Mouse (Mus musculus) brain, embryonic 14.5 days (tissue): ENCODE measurements at regions not wholly inside any gene's neighbourhood (a gene's known extent, or its start where the extent isn't known, plus 50 kb on each side); places are given as distances from the start of the nearest gene placed in this dataset.

Experiments
- CTCF ChIP-seq: fragments of 200-500 bp; IDR thresholded peaks from 2 replicates; pipeline ENCODE4 v1.5.1; 2012; ENCODE audit warnings: inconsistent platforms, mild to moderate bottlenecking, moderate library complexity, borderline replicate concordance; ENCODE audit not compliant: insufficient read depth, insufficient read length; ENCODE audit errors: extremely low read depth
- POLR2A ChIP-seq: fragments of 200-500 bp; IDR thresholded peaks from 2 replicates; pipeline ENCODE4 v1.6.1; 2012; ENCODE audit warnings: mild to moderate bottlenecking, inconsistent platforms, borderline replicate concordance; ENCODE audit not compliant: poor library complexity, insufficient read depth, insufficient read length, severe bottlenecking; ENCODE audit errors: extremely low read depth

DNA sequence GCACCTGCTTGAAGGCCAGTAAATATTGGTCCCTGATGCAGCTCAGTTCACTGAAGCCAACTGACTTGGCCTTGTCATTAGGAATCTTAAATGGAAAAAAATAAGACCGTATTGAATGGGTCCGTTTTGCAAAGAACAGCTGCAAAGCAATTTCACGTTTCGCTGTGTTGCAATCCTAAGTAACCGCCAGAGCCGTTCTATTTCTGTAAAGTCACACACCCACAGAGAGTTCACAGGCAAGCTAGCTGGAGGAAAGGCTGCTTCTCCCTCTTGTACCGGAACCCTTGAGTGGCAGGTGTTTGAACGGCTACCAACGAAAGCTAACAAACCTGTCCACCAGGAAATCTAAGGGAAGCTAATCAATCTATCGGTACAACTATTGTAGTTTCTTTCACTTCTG is 80.6 kb upstream of the F13a1 start:
- no peak for TF ChIP-seq CTCF
- TF ChIP-seq POLR2A = no peak
